Mouse (Mus musculus) kidney, postnatal 36 days (tissue): Measurements from ENCODE around the gene Slc25a12.

Experiments used
- DNase-seq, 2 experiments: peaks; one replicate each; pipeline ENCODE4 v3.0.0; 2021 to 2022; ENCODE audit warnings: mixed read lengths in 2 of 2

The Slc25a12 gene

DNA sequence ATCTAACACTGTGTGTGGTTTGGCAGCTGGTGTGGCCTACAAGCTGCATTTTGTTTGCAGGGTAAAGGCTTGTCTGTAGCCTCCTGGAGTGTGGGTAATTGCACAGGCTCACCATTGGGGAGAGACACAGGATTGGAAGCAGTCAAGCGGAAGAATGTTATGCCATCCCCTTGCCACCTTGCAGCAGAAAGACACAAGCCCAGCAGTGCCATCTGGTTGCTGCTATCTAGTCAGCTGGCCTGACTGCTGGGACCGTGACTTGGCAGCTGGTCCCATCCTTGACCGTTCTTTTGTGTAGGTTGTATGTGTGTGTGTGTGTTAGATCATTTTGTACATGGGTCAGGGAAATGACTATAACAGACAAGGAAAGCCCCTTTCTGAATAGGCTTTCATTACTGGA, 122.1 kb downstream of the Slc25a12 start:
- no peak for DNase-seq

DNA sequence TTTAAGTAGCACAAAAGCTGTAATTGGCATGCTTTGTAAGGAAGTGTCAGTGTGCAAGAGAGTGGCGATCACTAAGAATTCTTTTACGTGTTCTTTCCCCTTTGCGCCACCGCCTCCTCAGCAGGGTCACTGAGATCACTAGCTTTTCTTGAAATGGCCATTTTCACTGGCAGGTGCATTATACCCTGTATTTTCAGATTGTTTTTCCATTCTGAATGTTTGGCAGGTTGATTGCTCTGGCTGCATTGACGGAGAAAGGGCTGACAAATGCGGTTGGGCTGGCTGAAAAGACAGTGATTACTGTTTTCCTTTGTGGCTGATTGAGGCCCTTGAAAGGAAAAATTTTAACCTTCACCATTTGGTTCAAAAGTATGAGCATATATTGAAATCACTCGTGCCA, 122.7 kb downstream of the Slc25a12 start:
- no peak for DNase-seq

DNA sequence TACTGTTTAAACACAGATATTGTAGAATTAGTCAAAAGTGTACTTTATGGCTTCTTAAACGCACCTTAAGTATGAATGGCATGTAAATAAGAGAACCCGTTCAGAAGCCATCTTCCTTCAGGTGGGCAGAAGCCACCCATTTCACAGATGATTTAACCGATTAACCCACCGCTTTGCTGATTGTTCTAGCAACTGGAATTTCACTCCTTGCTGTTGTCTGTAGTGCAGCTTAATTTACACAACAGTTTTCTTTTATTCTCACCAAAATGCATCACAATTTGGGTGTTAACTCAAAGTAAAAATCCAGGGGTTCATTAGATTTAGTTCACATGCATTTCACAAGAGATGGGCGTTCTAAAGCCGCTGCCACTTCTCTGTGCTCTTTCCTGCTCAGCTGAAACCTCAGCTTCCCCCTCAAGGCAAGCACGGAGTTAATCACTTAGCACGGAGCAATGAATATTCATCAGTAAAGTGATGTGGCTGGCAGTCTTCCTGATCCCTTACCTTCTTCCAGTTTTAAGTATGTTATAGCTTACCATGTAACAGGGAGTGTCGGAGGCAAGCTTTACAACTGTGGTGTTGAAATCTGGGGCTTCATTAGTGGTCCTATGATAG, 124.4 kb downstream of the Slc25a12 start:
- peak in 1 of 2 experiments; percentile 20 for DNase-seq

DNA sequence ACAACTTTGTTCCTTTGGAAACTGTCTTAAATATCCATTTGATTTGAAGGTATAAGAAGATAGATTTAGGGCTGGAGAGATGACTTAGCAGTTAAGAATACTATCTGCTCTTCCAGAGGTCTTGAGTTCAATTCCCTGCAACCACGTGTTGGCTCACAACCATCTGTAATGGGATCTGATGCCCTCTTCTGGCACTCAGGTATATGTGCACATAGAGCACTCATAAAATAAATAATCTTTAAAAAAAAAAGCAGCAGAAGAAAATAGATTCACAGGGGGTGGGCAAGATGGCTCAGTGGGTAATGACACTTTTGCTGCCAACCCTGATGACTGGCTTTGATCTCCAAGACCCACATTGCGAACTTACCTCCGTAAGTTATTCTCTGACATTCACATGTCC, 125.4 kb downstream of the Slc25a12 start:
- DNase-seq = no peak

DNA sequence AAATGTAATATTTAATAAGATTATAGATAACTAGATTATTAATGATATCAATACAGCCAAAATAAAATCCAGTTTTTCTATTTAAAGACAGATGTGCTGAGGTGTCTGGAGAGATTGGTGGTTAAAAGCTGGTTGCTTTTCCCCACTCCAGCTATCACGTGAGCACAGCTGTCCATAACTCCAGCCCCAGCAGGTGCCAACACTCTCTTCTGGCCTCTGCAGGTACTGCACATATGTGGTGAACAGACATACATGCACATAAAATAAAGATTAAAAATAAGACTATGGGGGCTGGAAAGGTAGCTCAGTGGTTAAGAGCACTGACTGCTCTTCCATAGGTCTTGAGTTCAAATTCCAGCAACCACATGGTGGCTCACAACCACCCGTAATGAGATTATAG, 126.0 kb downstream of the Slc25a12 start:
- no peak for DNase-seq

DNA sequence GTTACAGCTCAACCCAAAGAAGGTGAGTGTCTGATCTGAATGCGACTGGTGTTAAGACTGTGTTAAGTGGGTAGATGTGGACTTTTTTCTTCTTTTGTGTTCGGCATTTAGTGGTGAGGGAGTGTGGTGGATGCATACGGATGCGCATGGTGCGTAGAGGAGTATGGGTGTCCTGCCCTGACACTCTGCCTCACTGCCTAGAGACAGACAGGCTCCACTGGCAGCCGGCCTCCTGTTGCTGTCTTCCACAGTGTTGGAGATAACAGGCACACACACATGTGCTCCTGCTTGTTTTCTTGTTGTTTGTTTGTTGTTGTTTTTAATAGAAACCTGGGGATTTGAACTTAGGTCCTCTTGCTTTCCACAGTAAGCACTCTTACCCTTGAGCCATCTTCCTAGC, 131.5 kb downstream of the Slc25a12 start:
- no peak for DNase-seq

DNA sequence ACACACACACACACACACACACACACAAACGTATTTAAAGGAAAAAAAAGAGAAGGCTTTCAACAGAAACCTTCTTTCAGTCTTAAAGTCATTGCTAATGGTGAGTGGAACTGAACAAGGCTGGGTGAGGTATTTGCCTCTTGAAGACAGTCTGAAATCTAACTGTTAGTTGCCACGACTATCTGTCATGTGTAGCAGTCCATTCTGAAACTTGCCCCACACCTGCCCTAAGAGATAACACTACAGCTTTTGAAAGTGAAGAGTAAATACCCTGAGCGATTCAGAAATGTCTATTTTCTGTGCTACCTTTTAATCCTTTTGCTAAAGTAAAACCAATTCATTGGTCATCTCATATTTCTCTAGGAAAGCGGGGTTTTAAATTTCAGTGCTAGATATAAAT, 132.1 kb downstream of the Slc25a12 start:
- DNase-seq = no peak

DNA sequence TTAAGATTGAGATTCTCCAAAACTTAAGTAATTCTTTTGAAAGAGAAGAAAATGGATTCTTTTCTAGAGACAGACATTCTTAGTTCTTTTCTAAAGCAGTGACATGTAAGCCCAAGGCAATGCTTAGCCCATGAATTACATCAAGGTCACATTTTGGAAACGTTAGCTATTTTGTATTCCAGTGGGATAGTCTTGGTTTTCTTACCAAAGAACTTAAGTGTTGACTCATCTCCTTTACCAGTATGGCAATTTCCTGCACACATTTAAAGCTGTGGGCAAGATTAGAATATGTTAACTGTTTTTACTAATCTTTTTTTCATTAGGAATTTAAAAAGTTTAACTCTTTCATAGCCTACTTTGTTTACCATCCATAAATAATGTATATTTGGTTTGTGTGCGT, 134.6 kb downstream of the Slc25a12 start:
- no peak for DNase-seq

DNA sequence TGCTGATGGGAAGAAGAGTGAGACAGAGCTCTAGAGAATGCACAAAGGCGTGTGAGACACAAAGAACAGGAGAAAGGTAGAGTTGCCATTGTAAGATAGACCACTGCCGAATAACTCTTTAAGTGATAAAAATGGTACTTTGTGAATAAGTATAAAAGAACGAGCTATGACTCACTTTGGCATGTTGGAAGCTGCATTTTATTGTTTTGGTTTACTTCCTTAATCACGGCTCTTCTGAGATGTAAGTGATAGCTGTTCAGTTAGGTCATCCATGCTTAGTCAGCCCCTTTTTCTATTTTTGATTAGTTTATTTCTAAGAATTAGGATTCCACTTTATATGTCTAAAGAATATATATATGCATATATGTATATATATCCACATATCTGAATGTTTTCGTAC, 135.6 kb downstream of the Slc25a12 start:
- DNase-seq = no peak

DNA sequence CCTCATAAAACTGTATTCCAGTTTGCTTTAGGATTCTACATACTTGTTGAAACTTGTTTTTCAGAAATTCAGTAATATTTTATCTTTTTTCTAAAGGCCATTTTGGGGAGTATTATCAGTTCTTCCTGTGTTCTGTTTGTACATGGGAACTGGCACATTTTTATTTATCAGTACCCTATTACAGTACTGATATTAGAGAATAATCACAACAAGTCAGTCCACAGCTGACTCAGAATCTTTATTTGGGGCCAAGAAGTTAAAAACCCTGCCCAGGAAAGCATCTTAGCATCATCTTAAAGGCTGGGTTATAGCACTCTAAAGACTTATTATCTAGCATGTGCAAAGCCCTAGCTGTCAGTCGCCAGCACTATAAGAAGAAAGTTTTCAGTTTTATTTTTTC, 137.9 kb downstream of the Slc25a12 start:
- DNase-seq = no peak

DNA sequence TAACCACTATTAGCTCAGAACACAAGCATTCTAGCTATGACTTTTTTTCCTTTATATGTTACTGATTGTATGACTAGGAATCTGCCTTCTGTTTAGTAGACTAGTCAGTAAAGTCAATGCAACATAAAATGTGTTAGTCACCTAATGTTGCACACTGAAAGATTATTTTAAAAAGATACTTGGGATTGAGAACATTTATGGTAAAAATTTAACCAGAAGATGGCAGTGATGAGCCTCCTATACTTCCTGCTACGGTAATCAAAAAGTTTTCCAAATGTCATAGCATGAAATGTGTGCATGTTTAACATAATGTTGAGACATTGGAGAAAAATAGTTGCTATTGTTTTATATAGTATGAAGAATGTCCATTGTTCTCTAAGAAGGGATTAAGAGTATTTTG, 140.2 kb downstream of the Slc25a12 start:
- no peak for DNase-seq
